35 mouse cellular contexts compared by ENCODE assay signal in genomic region chr2:39210738-39211137, GRCm38 (mm10).
"Had no signal": no experiment of that assay in that cellular context is flagged by ENCODE, and none has a peak within 500 bp of the region (broad histone marks: within the 10 kb centered on the region; RNA-seq: fewer than 3 reads in every experiment).

No protein-coding gene starts in this region.

- DNase-seq: heart, postnatal 10 days; heart, postnatal 14 days; heart, postnatal 36 days; heart, postnatal 4 days; kidney, adult 11 months; kidney, adult 18-20 months; kidney, adult 2 months; kidney, adult 8-10 months; kidney, adult 9 months; kidney, postnatal 10 days; kidney, postnatal 14 days; kidney, postnatal 25 days; kidney, postnatal 36 days; kidney, postnatal 4 days; layer of hippocampus, adult 9-11 months; layer of hippocampus, postnatal 36 days had no signal

- ATAC-seq: hindbrain, embryonic 16.5 days; hindbrain, postnatal 0 days; inflammation-experienced regulatory T-cells, adult 6 months; intestine, embryonic 15.5 days; intestine, embryonic 16.5 days; intestine, postnatal 0 days had no signal

- H3K27ac ChIP-seq: heart, embryonic 10.5 days; heart, embryonic 13.5 days; heart, embryonic 15.5 days; hindbrain, embryonic 10.5 days; hindbrain, embryonic 12.5 days; hindbrain, embryonic 13.5 days; hindbrain, embryonic 14.5 days; hindbrain, embryonic 15.5 days; hindbrain, postnatal 0 days; intestine, embryonic 15.5 days; kidney, embryonic 15.5 days; kidney, postnatal 0 days; layer of hippocampus, adult 2 months had no signal

- H3K4me3 ChIP-seq: heart, embryonic 10.5 days; heart, embryonic 12.5 days; heart, embryonic 13.5 days; heart, embryonic 15.5 days; hindbrain, embryonic 10.5 days; hindbrain, embryonic 12.5 days; hindbrain, embryonic 13.5 days; hindbrain, embryonic 15.5 days; intestine, embryonic 15.5 days; kidney, embryonic 15.5 days; layer of hippocampus, adult 2 months had no signal

- H3K27me3 ChIP-seq: heart, embryonic 12.5 days; heart, embryonic 13.5 days; heart, embryonic 15.5 days; hindbrain, embryonic 12.5 days; hindbrain, embryonic 13.5 days; hindbrain, embryonic 15.5 days; intestine, embryonic 15.5 days; kidney, embryonic 15.5 days had no signal

- H3K4me2 ChIP-seq: heart, embryonic 11.5 days; heart, embryonic 12.5 days; heart, embryonic 13.5 days; heart, embryonic 15.5 days; hindbrain, embryonic 12.5 days; hindbrain, embryonic 13.5 days; hindbrain, embryonic 14.5 days; hindbrain, embryonic 15.5 days; intestine, embryonic 15.5 days; kidney, embryonic 15.5 days had no signal

- H3K9me3 ChIP-seq: heart, embryonic 10.5 days; heart, embryonic 12.5 days; heart, embryonic 13.5 days; heart, embryonic 15.5 days; hindbrain, embryonic 10.5 days; hindbrain, embryonic 12.5 days; hindbrain, embryonic 13.5 days; hindbrain, embryonic 15.5 days; intestine, embryonic 15.5 days; kidney, embryonic 15.5 days had no signal

- H3K36me3 ChIP-seq: intestine, embryonic 15.5 days had no signal

- H3K9ac ChIP-seq: heart, embryonic 12.5 days; heart, embryonic 13.5 days; heart, embryonic 15.5 days; hindbrain, embryonic 12.5 days; hindbrain, embryonic 13.5 days; hindbrain, embryonic 14.5 days; hindbrain, embryonic 15.5 days; intestine, embryonic 15.5 days; kidney, embryonic 15.5 days had no signal

- H3K4me1 ChIP-seq: heart, embryonic 10.5 days; hindbrain, embryonic 10.5 days; hindbrain, embryonic 12.5 days; hindbrain, embryonic 13.5 days; hindbrain, embryonic 15.5 days; intestine, embryonic 15.5 days had no signal
